Mouse (Mus musculus): ENCODE results near the gene Psmb8. TPM values are rescaled to one million over a fixed set of nuclear protein-coding genes. Genes with fewer than 3 reads are reported as not detected.
A peak's percentile ranks its signal among the peaks of the same experiment; 100 is the strongest.

Psmb8 gene
- total and polyA plus RNA-seq, 3 experiments = 133 to 144 TPM; not detected in 1

DNA sequence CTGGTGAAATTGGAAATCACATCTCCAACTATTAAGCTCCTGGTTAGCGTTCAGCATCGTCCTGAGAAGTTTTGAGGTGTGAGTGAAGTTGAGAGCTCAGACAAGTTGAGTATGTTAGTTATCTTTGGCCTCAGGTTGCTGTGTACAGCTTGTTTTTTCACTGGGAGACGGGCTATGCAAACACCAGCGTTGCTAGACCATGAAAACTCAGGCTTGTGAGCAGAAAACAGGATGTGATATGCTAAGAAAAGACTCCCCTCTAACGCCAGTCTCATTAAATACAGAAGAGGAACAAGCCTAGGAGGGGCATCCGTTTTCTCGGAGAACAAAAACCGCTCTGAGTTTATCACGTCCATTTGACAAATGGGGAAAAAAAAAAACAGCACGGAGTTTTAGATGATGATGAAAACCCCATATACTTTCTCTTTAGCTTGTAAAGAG lies 42.1 kb downstream of the Psmb8 start:
- TF ChIP-seq TCF12 (IDR thresholded peaks at IDR 0.05; ENCODE audit: low read depth, low read length) (no peak), ZNF384 (IDR thresholded peaks at IDR 0.05; ENCODE audit: low read depth, low read length) (peak; percentile 76)
- Histone ChIP-seq H3K36me3 (ENCODE audit: control insufficient read depth in 1 of 2, insufficient read depth in 2 of 2, low read length in 2 of 2) (peaks cover 0 to 4% of the 10 kb centered on the region in 2 experiments; a peak in 2 of 4 replicates), H3K4me1 (ENCODE audit: control insufficient read depth in 1 of 2, insufficient read depth in 2 of 2, low read length in 2 of 2) (peaks cover 0 to 2% of the 10 kb centered on the region in 2 experiments; a peak in 1 of 4 replicates), H3K9ac (ENCODE audit: control insufficient read depth, low read depth, low read length, poor library complexity, severe bottlenecking) (peak overlapping the region; percentile 44), H3K9me3 (replicated peaks; ENCODE audit: insufficient read depth, low read length) (no peaks in the 10 kb centered on the region), H3K79me2 (ENCODE audit: control insufficient read depth, insufficient read depth, low read length, poor library complexity) (no peaks in the 10 kb centered on the region), H3K27me3 (ENCODE audit: control insufficient read depth in 1 of 2, insufficient read depth in 2 of 2, low read length in 2 of 2) (peaks cover 0 to 1% of the 10 kb centered on the region in 2 experiments; a peak in 1 of 4 replicates), H3K27ac (ENCODE audit: control insufficient read depth, low read depth, low read length) (peak overlapping the region; percentile 69), H3K4me3 (ENCODE audit: control insufficient read depth in 1 of 2, insufficient read depth in 1 of 2, low read depth in 2 of 2, low read length in 2 of 2) (peak overlapping the region; percentile 30 to 49)
- peak; percentile 76 for DNase-seq (ENCODE audit: low read depth, low spot score)

DNA sequence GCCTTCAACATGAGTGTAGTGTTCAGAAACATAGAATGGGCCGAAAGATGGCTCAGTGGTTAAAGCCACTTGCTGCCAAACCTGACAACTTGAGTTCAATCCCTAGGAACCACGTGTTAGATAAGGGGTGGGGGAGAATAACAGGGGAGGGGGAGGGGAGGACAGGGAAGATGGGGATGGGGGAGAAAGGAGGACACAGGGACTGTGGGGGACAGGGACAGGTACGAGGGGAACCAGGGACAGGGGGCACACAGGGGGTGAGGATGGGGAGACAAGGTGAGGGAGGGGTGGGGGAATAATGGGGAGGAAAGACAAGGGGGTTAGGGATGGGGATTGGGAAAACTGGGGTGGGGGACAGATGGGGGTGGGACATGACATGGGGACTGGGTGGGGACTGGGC lies 42.8 kb downstream of the Psmb8 start:
- no peak overlapping the region for H3K27ac ChIP-seq (ENCODE audit: control insufficient read depth, low read depth, low read length)
- H3K79me2 ChIP-seq (ENCODE audit: control insufficient read depth, insufficient read depth, low read length, poor library complexity) = no peaks in the 10 kb centered on the region
- H3K9ac ChIP-seq (ENCODE audit: control insufficient read depth, low read depth, low read length, poor library complexity, severe bottlenecking) = no peak overlapping the region
- no peak overlapping the region for H3K4me3 ChIP-seq (ENCODE audit: control insufficient read depth in 1 of 2, insufficient read depth in 1 of 2, low read depth in 2 of 2, low read length in 2 of 2)
- H3K36me3 ChIP-seq (ENCODE audit: control insufficient read depth in 1 of 2, insufficient read depth in 2 of 2, low read length in 2 of 2) = peaks cover 0 to 3% of the 10 kb centered on the region in 2 experiments; a peak in 1 of 4 replicates
- H3K27me3 ChIP-seq (ENCODE audit: control insufficient read depth in 1 of 2, insufficient read depth in 2 of 2, low read length in 2 of 2) = peaks cover 0 to 4% of the 10 kb centered on the region in 2 experiments; a peak in 1 of 4 replicates
- TF ChIP-seq CTCF (IDR thresholded peaks at IDR 0.05 in 2 of 3, conservative IDR thresholded peaks at IDR 0.05 in 1 of 3; ENCODE audit: control insufficient read depth in 1 of 3, insufficient read depth in 1 of 3, low read depth in 2 of 3, low read length in 3 of 3, poor library complexity in 1 of 3, severe bottlenecking in 1 of 3) = no peak
- no peak for TF ChIP-seq RAD21 (IDR thresholded peaks at IDR 0.05; ENCODE audit: low read depth, low read length)
- TF ChIP-seq ZC3H11A (IDR thresholded peaks at IDR 0.05; ENCODE audit: low read depth, low read length) = no peak
- TF ChIP-seq POLR2AphosphoS2 (IDR thresholded peaks at IDR 0.05; ENCODE audit: low read length) = no peak
- TF ChIP-seq USF1 (IDR thresholded peaks at IDR 0.05; ENCODE audit: low read depth, low read length) = no peak
- no peak for TF ChIP-seq MXI1 (IDR thresholded peaks at IDR 0.05; ENCODE audit: low read depth, low read length)
- no peak for TF ChIP-seq ZKSCAN1 (IDR thresholded peaks at IDR 0.05; ENCODE audit: low read depth, low read length)
- TF ChIP-seq CHD1 (IDR thresholded peaks at IDR 0.05; ENCODE audit: low read depth, low read length) = no peak
- no peak for TF ChIP-seq TAL1 (IDR thresholded peaks at IDR 0.05; ENCODE audit: low read length)
- TF ChIP-seq ETS1 (IDR thresholded peaks at IDR 0.05; ENCODE audit: low read depth, low read length) = no peak
- no peak for TF ChIP-seq MAX (IDR thresholded peaks at IDR 0.05; ENCODE audit: low read length)
- no peak for TF ChIP-seq MYC (IDR thresholded peaks at IDR 0.05; ENCODE audit: low read depth, low read length)
- no peak for TF ChIP-seq NELFE (IDR thresholded peaks at IDR 0.05; ENCODE audit: low read depth, low read length)
- no peak for TF ChIP-seq E2F4 (IDR thresholded peaks at IDR 0.05; ENCODE audit: borderline replicate concordance, low read depth, low read length)
- no peaks in the 10 kb centered on the region for H3K9me3 ChIP-seq (replicated peaks; ENCODE audit: insufficient read depth, low read length)
- no peak for DNase-seq (ENCODE audit: low read depth, low spot score)
- H3K4me1 ChIP-seq (ENCODE audit: control insufficient read depth in 1 of 2, insufficient read depth in 2 of 2, low read length in 2 of 2) = no peaks in the 10 kb centered on the region; a peak in 1 of 4 replicates
